Mouse (Mus musculus) MEL (cell line): ENCODE measurements at regions not wholly inside any gene's neighbourhood (a gene's known extent, or its start where the extent isn't known, plus 50 kb on each side); places are given as distances from the start of the nearest gene placed in this dataset.

Source experiments
- DNase-seq: peaks from one replicate; pipeline ENCODE4 v3.0.0; 2011; ENCODE audit warnings: low read depth, low spot score
- H3K27ac ChIP-seq: 2 replicates; pipeline ENCODE4 v1.5.1; 2012; ENCODE audit warnings: low read depth, mild to moderate bottlenecking, control low read depth, low read length, moderate library complexity; ENCODE audit not compliant: control insufficient read depth
- H3K27me3 ChIP-seq, 2 experiments: fragments of 150-350 bp in 1 of 2; sonication (generic) in 1 of 2; 2 replicates each; pipeline ENCODE4 v1.6.1; 2012; ENCODE audit warnings: low read length in 2 of 2, mild to moderate bottlenecking in 2 of 2, improper control_type of control experiment in 1 of 2, moderate library complexity in 1 of 2; ENCODE audit not compliant: insufficient read depth in 2 of 2, control insufficient read depth in 1 of 2
- H3K36me3 ChIP-seq, 2 experiments: 2 replicates each; pipeline ENCODE4 v1.6.1; 2012 to 2014; ENCODE audit warnings: low read length in 2 of 2, improper control_type of control experiment in 1 of 2, inconsistent platforms in 1 of 2, mild to moderate bottlenecking in 1 of 2; ENCODE audit not compliant: insufficient read depth in 2 of 2, control insufficient read depth in 1 of 2
- H3K4me1 ChIP-seq, 2 experiments: fragments of 150-350 bp in 1 of 2; sonication (generic) in 1 of 2; 2 replicates each; pipeline ENCODE4 v1.6.1; 2012; ENCODE audit warnings: low read length in 2 of 2, improper control_type of control experiment in 1 of 2, mild to moderate bottlenecking in 1 of 2; ENCODE audit not compliant: insufficient read depth in 2 of 2, control insufficient read depth in 1 of 2
- H3K4me3 ChIP-seq, 2 experiments: fragments of 150-350 bp in 1 of 2; sonication (generic) in 1 of 2; 2 replicates each; pipeline ENCODE4 v1.5.1; 2012; ENCODE audit warnings: low read depth in 2 of 2, low read length in 2 of 2, mild to moderate bottlenecking in 2 of 2, moderate library complexity in 2 of 2, control low read depth in 1 of 2, improper control_type of control experiment in 1 of 2; ENCODE audit not compliant: control insufficient read depth in 1 of 2, insufficient read depth in 1 of 2
- H3K79me2 ChIP-seq: 2 replicates; pipeline ENCODE4 v1.6.1; 2012; ENCODE audit warnings: mild to moderate bottlenecking, low read length, moderate library complexity; ENCODE audit not compliant: control insufficient read depth, poor library complexity, insufficient read depth
- H3K9ac ChIP-seq: 2 replicates; pipeline ENCODE4 v1.6.1; 2012; ENCODE audit warnings: low read depth, mild to moderate bottlenecking, control low read depth, low read length, moderate library complexity; ENCODE audit not compliant: control insufficient read depth, poor library complexity, severe bottlenecking
- H3K9me3 ChIP-seq: fragments of 150-350 bp; sonication (generic); replicated peaks from 2 replicates; pipeline ENCODE4 v1.6.1; 2012; ENCODE audit warnings: mild to moderate bottlenecking, low read length, improper control_type of control experiment, moderate library complexity; ENCODE audit not compliant: insufficient read depth
- CHD1 ChIP-seq: IDR thresholded peaks from 2 replicates; pipeline ENCODE4 v1.6.1; 2012; ENCODE audit warnings: low read depth, mild to moderate bottlenecking, inconsistent platforms, low read length, improper control_type of control experiment
- E2F4 ChIP-seq: IDR thresholded peaks from 2 replicates; pipeline ENCODE4 v1.6.1; 2011; ENCODE audit warnings: low read depth, low read length, improper control_type of control experiment, borderline replicate concordance
- EP300 ChIP-seq, 2 experiments: IDR thresholded peaks; 2 replicates each; pipeline ENCODE4 v1.6.1; 2011; ENCODE audit warnings: improper control_type of control experiment in 2 of 2, low read length in 2 of 2, low read depth in 1 of 2, mild to moderate bottlenecking in 1 of 2
- GABPA ChIP-seq: IDR thresholded peaks from 2 replicates; pipeline ENCODE4 v1.6.1; 2012; ENCODE audit warnings: low read depth, mild to moderate bottlenecking, inconsistent platforms, low read length, improper control_type of control experiment, moderate library complexity
- MYC ChIP-seq: IDR thresholded peaks from 2 replicates; pipeline ENCODE4 v1.6.1; 2011; ENCODE audit warnings: low read depth, mild to moderate bottlenecking, low read length, improper control_type of control experiment, moderate library complexity
- POLR2A ChIP-seq, 2 experiments: IDR thresholded peaks; 2 replicates each; pipeline ENCODE4 v1.6.1; 2011 to 2012; ENCODE audit warnings: low read length in 2 of 2, mild to moderate bottlenecking in 2 of 2, control low read depth in 1 of 2, improper control_type of control experiment in 1 of 2, low read depth in 1 of 2, moderate library complexity in 1 of 2; ENCODE audit not compliant: control insufficient read depth in 1 of 2, insufficient read depth in 1 of 2, poor library complexity in 1 of 2
- POLR2AphosphoS2 ChIP-seq: IDR thresholded peaks from 2 replicates; pipeline ENCODE4 v1.6.1; 2011; ENCODE audit warnings: low read length, improper control_type of control experiment
- POLR2AphosphoS5 ChIP-seq: IDR thresholded peaks from 2 replicates; pipeline ENCODE4 v1.6.1; 2012; ENCODE audit warnings: low read depth, borderline replicate concordance, mild to moderate bottlenecking, inconsistent platforms, low read length, moderate library complexity, mixed read lengths
- SMC3 ChIP-seq: IDR thresholded peaks from 2 replicates; pipeline ENCODE4 v1.6.1; 2011; ENCODE audit warnings: low read depth, low read length, improper control_type of control experiment
- TCF12 ChIP-seq: IDR thresholded peaks from 2 replicates; pipeline ENCODE4 v1.6.1; 2014; ENCODE audit warnings: low read depth, mild to moderate bottlenecking, inconsistent platforms, low read length, improper control_type of control experiment, moderate library complexity
- USF1 ChIP-seq: IDR thresholded peaks from 2 replicates; pipeline ENCODE4 v1.6.1; 2014; ENCODE audit warnings: low read depth, mild to moderate bottlenecking, inconsistent platforms, low read length, improper control_type of control experiment, moderate library complexity
- ZKSCAN1 ChIP-seq: IDR thresholded peaks from 2 replicates; pipeline ENCODE4 v1.6.1; 2012; ENCODE audit warnings: low read depth, mild to moderate bottlenecking, inconsistent platforms, low read length, improper control_type of control experiment, moderate library complexity

DNA sequence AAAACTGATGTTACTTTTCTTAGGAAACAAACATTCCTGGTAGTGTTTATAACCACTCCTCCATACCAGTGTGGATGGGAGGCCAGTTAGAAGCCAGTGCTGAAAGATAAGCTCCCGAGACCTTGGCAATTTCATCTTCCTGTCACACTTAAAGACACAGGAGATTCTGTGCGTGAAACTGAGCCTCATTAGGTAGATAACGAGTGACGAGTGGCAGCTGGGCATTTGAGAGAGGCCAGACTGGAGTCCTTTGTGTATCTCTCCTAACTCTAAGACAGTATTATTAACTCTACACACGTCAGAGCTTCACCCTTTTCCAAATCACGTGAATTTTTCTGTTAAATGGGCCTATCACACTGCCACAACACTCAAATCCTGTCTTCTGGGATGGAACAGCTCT is 112.1 kb downstream of the 1190002N15Rik start:
- no peak overlapping the region for H3K9ac ChIP-seq
- no peak overlapping the region for H3K27ac ChIP-seq
- no peaks in the 10 kb centered on the region for H3K36me3 ChIP-seq
- no peaks in the 10 kb centered on the region for H3K27me3 ChIP-seq
- no peaks in the 10 kb centered on the region for H3K79me2 ChIP-seq
- H3K4me1 ChIP-seq, result no peaks in the 10 kb centered on the region
- TF ChIP-seq POLR2A (IDR thresholded peaks at IDR 0.05; ENCODE audit: control insufficient read depth in 1 of 2, insufficient read depth in 1 of 2, low read depth in 1 of 2, low read length in 2 of 2, poor library complexity in 1 of 2) (no peak), POLR2AphosphoS2 (no peak), EP300 (IDR thresholded peaks at IDR 0.05; ENCODE audit: low read depth in 1 of 2, low read length in 2 of 2) (no peak), USF1 (no peak)
- no peak for DNase-seq
- H3K4me3 ChIP-seq, result no peak overlapping the region
- H3K9me3 ChIP-seq, result no peaks in the 10 kb centered on the region

DNA sequence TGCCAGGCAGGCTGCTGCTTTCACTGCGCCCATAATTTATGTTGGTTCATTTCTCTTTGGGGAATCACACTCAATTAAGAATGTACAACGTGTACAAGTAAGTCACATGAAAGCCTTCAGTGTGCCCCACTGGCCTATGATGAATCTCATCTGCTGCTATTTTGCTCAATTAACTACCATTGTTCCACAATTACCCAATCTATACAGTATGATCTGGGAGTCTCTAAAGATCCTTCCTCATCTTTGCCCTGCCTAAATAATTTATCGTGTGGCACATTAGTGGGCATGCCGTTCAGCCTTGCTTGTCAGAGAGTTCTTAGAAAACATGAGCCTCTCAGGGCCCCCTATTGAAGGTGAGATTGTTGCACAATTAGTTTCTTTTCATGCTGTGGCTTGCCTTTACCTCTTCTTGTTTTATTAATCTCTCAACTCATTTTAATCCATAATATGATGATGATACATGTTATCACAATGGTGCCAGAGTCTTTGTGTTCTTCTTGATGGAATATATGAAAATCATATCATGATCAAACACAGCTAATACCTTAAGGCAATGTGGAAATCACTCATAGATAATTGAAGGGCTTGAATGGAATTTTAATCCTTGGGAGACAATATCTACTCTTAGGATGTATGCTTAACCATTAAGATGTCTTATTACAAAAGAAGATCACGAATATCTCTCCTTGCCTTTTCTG is 113.3 kb downstream of the 1190002N15Rik start:
- H3K27me3 ChIP-seq, result no peaks in the 10 kb centered on the region; a peak in 1 of 4 replicates
- H3K4me3 ChIP-seq, result no peak overlapping the region
- no peak for DNase-seq
- no peaks in the 10 kb centered on the region for H3K9me3 ChIP-seq
- H3K4me1 ChIP-seq, result no peaks in the 10 kb centered on the region
- H3K27ac ChIP-seq, result no peak overlapping the region
- TF ChIP-seq MYC, result no peak
- no peak for TF ChIP-seq POLR2AphosphoS2
- TF ChIP-seq GABPA, result no peak
- TF ChIP-seq SMC3, result no peak
- TF ChIP-seq, all 39 proteins: peak for 0
- H3K79me2 ChIP-seq, result no peaks in the 10 kb centered on the region
- no peaks in the 10 kb centered on the region for H3K36me3 ChIP-seq
- no peak overlapping the region for H3K9ac ChIP-seq

DNA sequence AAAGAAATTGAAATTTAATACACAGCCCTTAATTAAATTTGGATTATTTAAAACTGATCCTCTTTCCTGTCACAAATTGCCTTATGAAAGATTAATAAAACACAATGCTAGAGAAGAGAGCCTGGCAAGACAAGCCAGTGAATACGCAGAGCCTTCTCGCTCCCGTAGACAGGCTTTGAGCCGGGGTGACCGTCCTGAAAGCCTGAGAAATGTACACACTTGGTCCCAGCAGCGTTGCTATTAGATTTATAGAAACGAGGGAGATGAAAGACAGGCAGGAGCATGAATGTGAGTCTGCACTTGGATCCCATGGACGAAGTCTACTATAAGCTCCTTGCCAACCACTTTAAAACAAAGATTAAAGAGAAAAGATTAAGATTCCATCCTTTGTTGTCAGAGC is 127.3 kb downstream of the 1190002N15Rik start:
- TF ChIP-seq TCF12 (no peak), E2F4 (no peak), CHD1 (no peak), ZKSCAN1 (no peak), POLR2AphosphoS5 (no peak)
- TF ChIP-seq, all 39 proteins: peak for 0
- Histone ChIP-seq H3K4me3 (no peak overlapping the region), H3K36me3 (no peaks in the 10 kb centered on the region), H3K27ac (no peak overlapping the region), H3K9ac (no peak overlapping the region), H3K4me1 (no peaks in the 10 kb centered on the region), H3K27me3 (no peaks in the 10 kb centered on the region), H3K79me2 (no peaks in the 10 kb centered on the region), H3K9me3 (no peaks in the 10 kb centered on the region)
- no peak for DNase-seq
